In genomic region chr6:60616313-60616712, GRCm38 (mm10) we compare ENCODE assay signal across 11 mouse cellular contexts.
"Had no signal": no experiment of that assay in that cellular context is flagged by ENCODE, and none has a peak within 500 bp of the region (broad histone marks: within the 10 kb centered on the region; RNA-seq: fewer than 3 reads in every experiment).

No protein-coding gene starts in this region.

- DNase-seq: kidney, adult 18-20 months; kidney, adult 9 months; kidney, postnatal 14 days; kidney, postnatal 4 days; liver, postnatal 0 days; lung, embryonic 14.5 days; retina, postnatal 1 day; right cerebral cortex, postnatal 14 days; thymus, adult 2 months; thymus, postnatal 14 days; thymus, postnatal 4 days had no signal
